Mouse (Mus musculus): ENCODE measurements around the gene Pcsk4. TPM values are rescaled to one million over a fixed set of nuclear protein-coding genes. Genes with fewer than 3 reads are reported as not detected.

The Pcsk4 gene
- polyA plus RNA-seq, 1 experiment from 2014 or later = 2.2 TPM

DNA sequence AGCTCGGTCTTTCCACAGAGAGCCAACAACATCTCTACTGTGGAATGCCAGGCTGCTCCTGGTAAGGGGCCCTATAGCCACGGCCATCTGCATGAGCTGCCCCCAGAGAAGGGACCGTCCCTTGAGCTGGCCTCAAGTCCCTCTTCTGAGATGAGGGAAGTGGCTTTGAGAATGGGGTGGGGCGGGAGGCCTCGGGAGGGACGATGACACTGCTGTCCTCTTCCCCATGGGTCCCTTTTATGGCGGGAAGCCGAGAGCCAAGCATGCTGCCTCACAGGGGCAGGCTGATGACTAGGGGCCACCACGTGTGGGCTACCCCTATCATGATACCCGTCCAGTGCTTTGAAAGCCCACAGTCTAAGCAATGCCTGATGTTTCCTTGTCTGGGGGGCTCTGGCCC lies 12.3 kb downstream of the Pcsk4 start:
- peaks cover 8% of the 10 kb centered on the region; the same call in 1 of the 2 replicates for H3K36me3 ChIP-seq (ENCODE audit: control insufficient read depth, insufficient read depth, low read length)
- peaks cover 3% of the 10 kb centered on the region; the same call in 1 of the 2 replicates for H3K4me1 ChIP-seq (replicated peaks; ENCODE audit: control insufficient read depth, insufficient read depth)
- 55% methylated on average over 10 of the region's 10 CpGs for WGBS
- H3K27ac ChIP-seq (replicated peaks) = no peak overlapping the region
- no peaks in the 10 kb centered on the region for H3K9me3 ChIP-seq (ENCODE audit: control insufficient read depth, low read length)
- DNase-seq (ENCODE audit: low spot score) = no peak
- H3K4me3 ChIP-seq (ENCODE audit: low read depth, low read length) = no peak overlapping the region
- TF ChIP-seq CTCF (IDR thresholded peaks at IDR 0.05; ENCODE audit: low read depth) = no peak
- no peak for TF ChIP-seq EP300 (optimal IDR thresholded peaks at IDR 0.05)
- ATAC-seq (ENCODE audit: low FRiP score, low TSS enrichment) = no peak
- 0 out of 2 replicates have a peak, but pooled peaks cover 9% of the 10 kb centered on the region for H3K27me3 ChIP-seq (ENCODE audit: control insufficient read depth, insufficient read depth, low read length)
- H3K4me2 ChIP-seq (replicated peaks; ENCODE audit: low read depth) = no peak overlapping the region
- H3K9ac ChIP-seq (ENCODE audit: low read length) = no peak overlapping the region

DNA sequence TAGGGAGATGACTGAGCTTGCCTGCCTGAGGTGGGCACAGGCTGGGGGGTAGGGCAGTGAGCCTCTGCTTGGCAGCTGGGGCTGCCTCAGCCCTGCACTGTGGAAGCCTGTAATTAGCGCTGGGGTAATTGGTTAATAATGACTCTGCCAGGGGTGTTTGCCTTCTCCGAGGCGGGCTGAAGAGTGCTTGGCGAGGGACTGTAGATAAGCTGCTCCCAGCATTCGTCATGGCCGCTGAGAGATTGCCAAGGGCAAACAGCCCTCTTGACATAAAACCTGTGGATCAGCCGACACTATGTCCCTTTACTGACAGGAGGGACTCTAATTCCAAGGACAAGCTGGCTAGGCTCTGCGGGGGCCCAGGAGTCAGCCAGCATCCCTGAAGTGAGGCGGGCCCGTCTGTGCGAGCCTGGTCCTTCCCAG lies 12.9 kb downstream of the Pcsk4 start:
- TF ChIP-seq CTCF (IDR thresholded peaks at IDR 0.05; ENCODE audit: low read depth) (no peak), EP300 (optimal IDR thresholded peaks at IDR 0.05) (no peak)
- 27% methylated on average over 11 of the region's 11 CpGs for WGBS
- no peaks in the 10 kb centered on the region for H3K9me3 ChIP-seq (ENCODE audit: control insufficient read depth, low read length)
- no peak overlapping the region for H3K27ac ChIP-seq (replicated peaks)
- H3K9ac ChIP-seq (ENCODE audit: low read length) = no peak overlapping the region
- 0 out of 2 replicates have a peak, but pooled peaks cover 9% of the 10 kb centered on the region for H3K27me3 ChIP-seq (ENCODE audit: control insufficient read depth, insufficient read depth, low read length)
- no peak overlapping the region for H3K4me3 ChIP-seq (ENCODE audit: low read depth, low read length)
- H3K4me1 ChIP-seq (replicated peaks; ENCODE audit: control insufficient read depth, insufficient read depth) = peaks cover 3% of the 10 kb centered on the region; the same call in 1 of the 2 replicates
- H3K4me2 ChIP-seq (replicated peaks; ENCODE audit: low read depth) = no peak overlapping the region
- peak; percentile 67 for DNase-seq (ENCODE audit: low spot score)
- peaks cover 8% of the 10 kb centered on the region; the same call in 1 of the 2 replicates for H3K36me3 ChIP-seq (ENCODE audit: control insufficient read depth, insufficient read depth, low read length)
- ATAC-seq (ENCODE audit: low FRiP score, low TSS enrichment) = peak; percentile 21; the same call in 1 of the 2 replicates

DNA sequence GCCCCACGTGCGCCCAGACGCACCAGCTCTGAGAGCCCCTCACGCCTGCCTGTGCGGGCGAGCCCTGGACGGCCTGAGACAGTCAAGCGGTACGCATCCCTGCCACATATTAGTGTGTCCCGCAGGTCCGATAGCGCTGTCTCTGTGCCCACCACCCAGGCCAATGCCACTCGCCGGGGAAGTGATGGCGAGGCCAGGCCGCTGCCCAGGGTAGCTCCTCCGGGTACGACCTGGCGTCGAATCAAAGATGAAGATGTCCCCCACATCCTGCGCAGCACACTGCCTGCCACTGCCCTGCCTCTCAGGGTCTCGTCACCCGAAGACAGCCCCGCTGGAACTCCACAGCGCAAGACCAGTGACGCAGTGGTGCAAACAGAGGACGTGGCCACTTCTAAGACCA lies 14.0 kb downstream of the Pcsk4 start:
- no peak overlapping the region for H3K9ac ChIP-seq (ENCODE audit: low read length)
- no peaks in the 10 kb centered on the region for H3K9me3 ChIP-seq (ENCODE audit: control insufficient read depth, low read length)

DNA sequence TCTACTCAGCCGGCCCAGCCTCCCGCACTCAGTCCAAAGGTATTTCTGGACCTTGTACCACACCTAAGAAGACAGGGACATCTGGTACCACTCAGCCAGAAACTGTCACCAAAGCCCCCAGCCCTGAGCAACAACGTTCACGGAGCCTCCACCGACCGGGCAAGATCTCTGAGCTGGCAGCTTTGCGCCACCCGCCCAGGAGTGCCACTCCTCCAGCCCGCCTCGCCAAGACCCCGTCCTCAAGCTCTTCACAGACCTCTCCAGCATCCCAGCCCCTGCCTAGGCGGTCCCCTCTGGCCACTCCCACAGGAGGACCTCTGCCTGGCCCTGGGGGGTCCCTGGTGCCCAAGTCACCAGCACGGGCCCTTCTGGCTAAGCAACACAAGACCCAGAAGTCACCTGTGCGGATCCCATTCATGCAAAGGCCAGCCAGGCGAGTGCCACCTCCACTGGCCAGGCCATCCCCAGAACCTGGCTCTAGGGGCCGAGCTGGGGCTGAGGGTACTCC lies 14.8 kb downstream of the Pcsk4 start:
- Histone ChIP-seq H3K4me3 (ENCODE audit: low read depth, low read length) (no peak overlapping the region), H3K4me2 (replicated peaks; ENCODE audit: low read depth) (no peak overlapping the region), H3K27me3 (ENCODE audit: control insufficient read depth, insufficient read depth, low read length) (0 out of 2 replicates have a peak, but pooled peaks cover 9% of the 10 kb centered on the region), H3K4me1 (replicated peaks; ENCODE audit: control insufficient read depth, insufficient read depth) (peaks cover under 1% of the 10 kb centered on the region; the same call in 1 of the 2 replicates), H3K36me3 (ENCODE audit: control insufficient read depth, insufficient read depth, low read length) (peaks cover 8% of the 10 kb centered on the region; the same call in 1 of the 2 replicates), H3K9ac (ENCODE audit: low read length) (no peak overlapping the region), H3K27ac (replicated peaks) (no peak overlapping the region), H3K9me3 (ENCODE audit: control insufficient read depth, low read length) (no peaks in the 10 kb centered on the region)
- no peak for DNase-seq (ENCODE audit: low spot score)
- TF ChIP-seq CTCF (IDR thresholded peaks at IDR 0.05; ENCODE audit: low read depth) (no peak), EP300 (optimal IDR thresholded peaks at IDR 0.05) (no peak)
- no peak; the same call in 1 of the 2 replicates for ATAC-seq (ENCODE audit: low FRiP score, low TSS enrichment)
- WGBS = 54% methylated on average over 16 of the region's 16 CpGs

More for the DNA sequence above, 14.0 kb downstream of the Pcsk4 start:
- Histone ChIP-seq H3K36me3 (ENCODE audit: control insufficient read depth, insufficient read depth, low read length) (peaks cover 8% of the 10 kb centered on the region; the same call in 1 of the 2 replicates), H3K4me3 (ENCODE audit: low read depth, low read length) (no peak overlapping the region), H3K27ac (replicated peaks) (no peak overlapping the region), H3K4me2 (replicated peaks; ENCODE audit: low read depth) (no peak overlapping the region), H3K4me1 (replicated peaks; ENCODE audit: control insufficient read depth, insufficient read depth) (peaks cover 3% of the 10 kb centered on the region; the same call in 1 of the 2 replicates), H3K27me3 (ENCODE audit: control insufficient read depth, insufficient read depth, low read length) (0 out of 2 replicates have a peak, but pooled peaks cover 9% of the 10 kb centered on the region)
- WGBS = 50% methylated on average over 27 of the region's 27 CpGs
- ATAC-seq (ENCODE audit: low FRiP score, low TSS enrichment) (no peak), DNase-seq (ENCODE audit: low spot score) (no peak)
- TF ChIP-seq CTCF (IDR thresholded peaks at IDR 0.05; ENCODE audit: low read depth) (no peak), EP300 (optimal IDR thresholded peaks at IDR 0.05) (no peak)

DNA sequence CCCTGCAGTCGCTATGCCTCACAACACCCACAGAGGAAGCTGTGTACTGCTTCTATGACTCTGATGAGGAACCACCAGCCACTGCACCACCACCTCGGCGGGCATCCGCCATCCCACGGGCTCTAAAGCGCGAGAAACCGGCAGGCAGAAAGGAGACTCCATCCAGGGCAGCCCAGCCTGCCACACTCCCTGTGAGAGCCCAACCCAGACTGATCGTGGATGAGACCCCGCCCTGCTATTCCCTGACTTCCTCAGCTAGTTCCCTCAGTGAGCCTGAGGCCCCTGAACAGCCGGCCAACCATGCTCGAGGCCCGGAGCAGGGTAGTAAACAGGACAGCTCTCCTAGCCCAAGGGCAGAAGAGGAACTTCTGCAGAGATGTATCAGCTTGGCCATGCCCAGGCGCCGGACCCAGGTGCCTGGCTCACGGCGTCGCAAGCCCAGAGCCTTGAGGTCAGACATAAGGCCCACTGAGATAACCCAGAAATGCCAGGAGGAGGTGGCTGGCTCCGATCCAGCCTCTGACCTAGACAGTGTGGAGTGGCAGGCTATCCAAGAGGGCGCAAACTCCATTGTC lies 15.6 kb downstream of the Pcsk4 start:
- ATAC-seq (ENCODE audit: low FRiP score, low TSS enrichment) = 0 out of 2 replicates have a peak, but pooled peaks have one; percentile 8
- DNase-seq (ENCODE audit: low spot score) = no peak
- TF ChIP-seq CTCF (IDR thresholded peaks at IDR 0.05; ENCODE audit: low read depth) (no peak), EP300 (optimal IDR thresholded peaks at IDR 0.05) (no peak)

More for the DNA sequence above, 15.6 kb downstream of the Pcsk4 start:
- Histone ChIP-seq H3K27me3 (ENCODE audit: control insufficient read depth, insufficient read depth, low read length) (0 out of 2 replicates have a peak, but pooled peaks cover 9% of the 10 kb centered on the region), H3K4me3 (ENCODE audit: low read depth, low read length) (no peak overlapping the region), H3K9ac (ENCODE audit: low read length) (0 out of 2 replicates have a peak overlapping the region, but pooled peaks have one; percentile 31), H3K4me2 (replicated peaks; ENCODE audit: low read depth) (no peak overlapping the region), H3K4me1 (replicated peaks; ENCODE audit: control insufficient read depth, insufficient read depth) (no peaks in the 10 kb centered on the region; the same call in 1 of the 2 replicates), H3K36me3 (ENCODE audit: control insufficient read depth, insufficient read depth, low read length) (peaks cover 3% of the 10 kb centered on the region; the same call in 1 of the 2 replicates), H3K9me3 (ENCODE audit: control insufficient read depth, low read length) (no peaks in the 10 kb centered on the region), H3K27ac (replicated peaks) (no peak overlapping the region)
- WGBS = 27% methylated on average over 20 of the region's 20 CpGs
